17 mouse cellular contexts compared by ENCODE assay signal in genomic region chr6:40371031-40371430, GRCm38 (mm10).
"Had no signal": no experiment of that assay in that cellular context is flagged by ENCODE, and none has a peak within 500 bp of the region (broad histone marks: within the 10 kb centered on the region; RNA-seq: fewer than 3 reads in every experiment).

No protein-coding gene starts in this region.

- ATAC-seq: liver, postnatal 0 days; lung, postnatal 0 days; midbrain, embryonic 13.5 days; midbrain, embryonic 15.5 days had no signal

- H3K4me1 ChIP-seq: liver, embryonic 15.5 days; lung, embryonic 15.5 days; midbrain, embryonic 13.5 days; midbrain, embryonic 15.5 days; neural tube, embryonic 12.5 days had no signal

- DNase-seq: liver, postnatal 0 days; lung, adult 2 months; lung, postnatal 14 days; lung, postnatal 36 days; right cerebral cortex, postnatal 14 days; thymus, adult 18-20 months; thymus, postnatal 14 days; thymus, postnatal 36 days had no signal

- H3K9me3 ChIP-seq: liver, embryonic 15.5 days; lung, embryonic 15.5 days; megakaryocyte, embryonic 14.5 days; midbrain, embryonic 13.5 days; midbrain, embryonic 15.5 days; neural tube, embryonic 12.5 days had no signal

- H3K4me2 ChIP-seq: liver, embryonic 15.5 days; lung, embryonic 15.5 days; midbrain, embryonic 11.5 days; midbrain, embryonic 13.5 days; midbrain, embryonic 15.5 days; neural tube, embryonic 12.5 days had no signal

- H3K4me3 ChIP-seq: liver, embryonic 15.5 days; lung, embryonic 15.5 days; megakaryocyte, embryonic 14.5 days; midbrain, embryonic 13.5 days; midbrain, embryonic 15.5 days; neural tube, embryonic 12.5 days had no signal

- H3K27me3 ChIP-seq: liver, embryonic 15.5 days; lung, embryonic 15.5 days; megakaryocyte, embryonic 14.5 days; midbrain, embryonic 13.5 days; midbrain, embryonic 15.5 days; neural tube, embryonic 12.5 days had no signal

- H3K27ac ChIP-seq: liver, embryonic 15.5 days; lung, embryonic 15.5 days; macrophage; midbrain, embryonic 13.5 days; midbrain, embryonic 15.5 days; neural tube, embryonic 12.5 days had no signal

- H3K9ac ChIP-seq: liver, embryonic 15.5 days; liver, postnatal 0 days; lung, embryonic 15.5 days; midbrain, embryonic 13.5 days; midbrain, embryonic 15.5 days; neural tube, embryonic 12.5 days had no signal

- H3K36me3 ChIP-seq: midbrain, embryonic 15.5 days had no signal
